Mouse (Mus musculus) bone marrow, adult 2 months (tissue): ENCODE results near the gene Herpud2.
A peak's percentile ranks its signal among the peaks of the same experiment; 100 is the strongest.

Experiments
- CTCF ChIP-seq: fragments of 200-500 bp; IDR thresholded peaks from 2 replicates; pipeline ENCODE4 v1.5.1; 2011; ENCODE audit warnings: low read length, control low read depth; ENCODE audit not compliant: control insufficient read depth, insufficient read depth
- POLR2A ChIP-seq: fragments of 200-500 bp; IDR thresholded peaks from 2 replicates; pipeline ENCODE4 v1.6.1; 2011; ENCODE audit warnings: low read depth, mild to moderate bottlenecking, control low read depth, low read length, borderline replicate concordance; ENCODE audit not compliant: control insufficient read depth

DNA sequence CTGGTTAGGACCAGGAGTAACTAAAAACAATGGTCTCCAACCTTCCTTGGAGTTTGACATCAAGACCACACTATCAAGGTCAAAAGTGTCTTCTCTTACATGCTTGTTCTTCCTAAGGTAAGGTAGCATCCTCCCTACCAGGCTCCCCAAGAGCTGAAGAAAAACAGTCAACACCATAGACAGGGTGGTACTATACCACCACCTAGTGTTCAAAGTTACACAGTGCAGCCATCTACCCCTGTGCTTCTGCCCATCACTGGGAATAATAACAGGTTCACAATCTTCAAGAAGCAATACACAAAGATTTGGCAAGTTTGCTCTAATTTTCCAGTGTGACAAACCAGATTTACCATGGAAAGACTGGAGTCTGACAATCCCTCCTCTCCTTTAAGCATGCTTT, 47.0 kb downstream of the Herpud2 start:
- TF ChIP-seq CTCF, result peak; percentile 7; the same call in 1 of the 2 replicates
- TF ChIP-seq POLR2A, result no peak
